Mouse (Mus musculus) megakaryocyte, embryonic 14.5 days (primary cell): Measurements from ENCODE around the gene Pcsk5.

Experiments used
- FLI1 ChIP-seq: IDR thresholded peaks from 2 replicates; pipeline ENCODE4 v1.6.1; 2012; ENCODE audit warnings: low read length, inconsistent platforms, mixed read lengths
- GATA1 ChIP-seq: IDR thresholded peaks from 3 replicates; pipeline ENCODE4 v1.6.1; 2012; ENCODE audit warnings: mixed read lengths, low read length, inconsistent platforms, borderline replicate concordance

GRCm38 (mm10) chr19:17837471-17837859, at the start of gene Pcsk5:
- no peak for TF ChIP-seq GATA1
- TF ChIP-seq FLI1: no peak
